Mouse (Mus musculus): ENCODE measurements around the gene Cdk14. TPM values are rescaled to one million over a fixed set of nuclear protein-coding genes. Genes with fewer than 3 reads are reported as not detected.
"Not testable (repeated sequence)": the region's sequence is repeated elsewhere in the genome, so short reads cannot be mapped to it uniquely, and the experiment has no call there.

Gene Cdk14
- polyA plus RNA-seq, 1 experiment: 83.4 TPM

- Histone ChIP-seq H3K27ac (ENCODE audit: insufficient read depth, low read depth, low read length) (no peak overlapping the region), H3K4me1 (ENCODE audit: control insufficient read depth, insufficient read depth, low read length) (peaks cover 10% of the 10 kb centered on the region), H3K4me3 (ENCODE audit: insufficient read depth, low read depth, low read length) (no peak overlapping the region)
- WGBS: 92% methylated on average over 7 of the region's 7 CpGs
- TF ChIP-seq POLR2A (IDR thresholded peaks at IDR 0.05; ENCODE audit: insufficient read depth, low read depth, low read length): no peak
- TF ChIP-seq CTCF (IDR thresholded peaks at IDR 0.05; ENCODE audit: insufficient read depth, low read depth, low read length): no peak
Measured at GRCm38 (mm10) chr5:5245182-5245581, 174.9 kb downstream of the Cdk14 start.

GRCm38 (mm10) chr5:5243648-5244047 is 176.5 kb downstream of the Cdk14 start:
- Histone ChIP-seq H3K27ac (ENCODE audit: insufficient read depth, low read depth, low read length) (0 out of 2 replicates have a peak overlapping the region, but pooled peaks have one; percentile 29), H3K4me1 (ENCODE audit: control insufficient read depth, insufficient read depth, low read length) (peaks cover 10% of the 10 kb centered on the region; the same call in 1 of the 2 replicates), H3K4me3 (ENCODE audit: insufficient read depth, low read depth, low read length) (no peak overlapping the region)
- TF ChIP-seq POLR2A (IDR thresholded peaks at IDR 0.05; ENCODE audit: insufficient read depth, low read depth, low read length) (no peak), CTCF (IDR thresholded peaks at IDR 0.05; ENCODE audit: insufficient read depth, low read depth, low read length) (no peak)

- Histone ChIP-seq H3K27ac (ENCODE audit: insufficient read depth, low read depth, low read length) (no peak overlapping the region), H3K4me3 (ENCODE audit: insufficient read depth, low read depth, low read length) (no peak overlapping the region), H3K4me1 (ENCODE audit: control insufficient read depth, insufficient read depth, low read length) (peaks cover 10% of the 10 kb centered on the region; the same call in 1 of the 2 replicates)
- 83% methylated on average over 5 of the region's 5 CpGs for WGBS
- TF ChIP-seq CTCF (IDR thresholded peaks at IDR 0.05; ENCODE audit: insufficient read depth, low read depth, low read length) (no peak), POLR2A (IDR thresholded peaks at IDR 0.05; ENCODE audit: insufficient read depth, low read depth, low read length) (no peak)
Measured at GRCm38 (mm10) chr5:5242704-5243103, 177.4 kb downstream of the Cdk14 start.

DNA sequence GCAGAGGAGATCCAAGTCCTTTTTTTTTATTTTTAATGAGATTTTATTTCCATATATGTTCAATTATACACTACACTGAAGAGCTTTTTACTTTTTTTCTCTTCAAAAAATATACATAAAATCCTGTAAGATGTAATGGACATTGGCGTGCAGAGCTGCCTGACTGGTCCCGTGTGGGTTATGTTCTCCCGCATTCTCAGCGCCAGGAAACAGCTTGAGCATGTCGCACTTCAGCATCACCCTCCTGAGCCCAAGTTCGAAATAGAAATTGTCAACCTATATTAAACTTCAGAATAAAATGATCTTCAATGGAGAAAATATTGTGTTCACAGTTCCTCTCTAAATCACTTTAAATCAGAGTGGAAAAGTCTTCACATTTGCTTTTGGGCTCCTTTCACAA is 179.0 kb downstream of the Cdk14 start:
- Histone ChIP-seq H3K4me3 (ENCODE audit: insufficient read depth, low read depth, low read length) (no peak overlapping the region), H3K4me1 (ENCODE audit: control insufficient read depth, insufficient read depth, low read length) (peaks cover 6% of the 10 kb centered on the region; the same call in 1 of the 2 replicates), H3K27ac (ENCODE audit: insufficient read depth, low read depth, low read length) (no peak overlapping the region)
- 82% methylated on average over 6 of the region's 6 CpGs for WGBS
- TF ChIP-seq CTCF (IDR thresholded peaks at IDR 0.05; ENCODE audit: insufficient read depth, low read depth, low read length) (no peak), POLR2A (IDR thresholded peaks at IDR 0.05; ENCODE audit: insufficient read depth, low read depth, low read length) (no peak)

- Histone ChIP-seq H3K27ac (ENCODE audit: insufficient read depth, low read depth, low read length) (no peak overlapping the region), H3K4me3 (ENCODE audit: insufficient read depth, low read depth, low read length) (no peak overlapping the region), H3K4me1 (ENCODE audit: control insufficient read depth, insufficient read depth, low read length) (peaks cover 6% of the 10 kb centered on the region; the same call in 1 of the 2 replicates)
- TF ChIP-seq POLR2A (IDR thresholded peaks at IDR 0.05; ENCODE audit: insufficient read depth, low read depth, low read length) (no peak), CTCF (IDR thresholded peaks at IDR 0.05; ENCODE audit: insufficient read depth, low read depth, low read length) (no peak)
- WGBS: 59% methylated on average over 3 of the region's 3 CpGs
Measured at GRCm38 (mm10) chr5:5240121-5240520, 180.0 kb downstream of the Cdk14 start.

DNA sequence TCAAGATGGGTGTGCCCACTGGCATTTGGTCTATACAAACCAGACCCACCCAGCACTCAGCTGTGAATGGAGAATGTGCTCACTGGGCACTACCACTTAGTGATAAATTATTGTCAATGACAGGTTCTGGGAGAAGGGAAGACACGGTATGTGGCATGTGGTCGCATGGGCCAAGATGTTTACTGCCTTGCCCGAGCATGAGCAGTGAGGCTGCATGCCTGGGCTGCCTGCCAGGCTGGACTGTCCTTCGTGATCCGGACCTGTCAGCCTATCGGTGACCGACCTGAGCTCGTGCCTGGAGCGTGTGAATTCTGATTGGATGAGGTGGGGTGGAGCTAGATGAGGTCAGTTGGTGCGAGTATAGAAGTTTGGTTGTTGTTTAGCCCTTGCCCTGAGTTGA is 185.2 kb downstream of the Cdk14 start:
- not testable (repeated sequence) for H3K4me1 ChIP-seq (ENCODE audit: control insufficient read depth, insufficient read depth, low read length); H3K4me3 ChIP-seq (ENCODE audit: insufficient read depth, low read depth, low read length); H3K27ac ChIP-seq (ENCODE audit: insufficient read depth, low read depth, low read length)
- WGBS: 85% methylated on average over 10 of the region's 10 CpGs

- WGBS: 52% methylated on average over 4 of the region's 4 CpGs
- no peak overlapping the region for H3K27ac ChIP-seq (ENCODE audit: insufficient read depth, low read depth, low read length)
- TF ChIP-seq POLR2A (IDR thresholded peaks at IDR 0.05; ENCODE audit: insufficient read depth, low read depth, low read length) (no peak), CTCF (IDR thresholded peaks at IDR 0.05; ENCODE audit: insufficient read depth, low read depth, low read length) (no peak)
- no peaks in the 10 kb centered on the region for H3K4me1 ChIP-seq (ENCODE audit: control insufficient read depth, insufficient read depth, low read length)
- H3K4me3 ChIP-seq (ENCODE audit: insufficient read depth, low read depth, low read length): no peak overlapping the region
Measured at GRCm38 (mm10) chr5:5226966-5227365, 193.1 kb downstream of the Cdk14 start.

DNA sequence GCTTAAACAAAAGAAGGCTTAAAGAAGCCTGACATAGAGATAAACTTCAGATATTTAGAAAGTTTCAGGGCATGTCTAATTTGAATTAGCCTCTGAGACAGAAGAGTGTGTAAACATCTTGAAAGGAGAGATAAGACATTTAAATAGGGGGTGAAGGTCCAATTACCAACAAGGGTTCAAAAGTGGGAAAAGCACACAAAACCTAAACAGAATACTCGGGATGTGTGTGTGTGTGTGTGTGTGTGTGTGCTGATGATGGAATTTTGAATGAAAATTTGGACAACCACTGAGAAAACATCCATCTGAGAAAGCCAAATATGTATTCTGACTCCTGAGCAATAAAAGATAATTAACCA is 208.4 kb downstream of the Cdk14 start:
- no peak for TF ChIP-seq CTCF (IDR thresholded peaks at IDR 0.05; ENCODE audit: insufficient read depth, low read depth, low read length)
- TF ChIP-seq POLR2A (IDR thresholded peaks at IDR 0.05; ENCODE audit: insufficient read depth, low read depth, low read length): no peak
- 62% methylated on average over 1 of the region's 1 CpGs for WGBS
- H3K27ac ChIP-seq (ENCODE audit: insufficient read depth, low read depth, low read length): no peak overlapping the region
- H3K4me3 ChIP-seq (ENCODE audit: insufficient read depth, low read depth, low read length): no peak overlapping the region
- H3K4me1 ChIP-seq (ENCODE audit: control insufficient read depth, insufficient read depth, low read length): peaks cover 8% of the 10 kb centered on the region

DNA sequence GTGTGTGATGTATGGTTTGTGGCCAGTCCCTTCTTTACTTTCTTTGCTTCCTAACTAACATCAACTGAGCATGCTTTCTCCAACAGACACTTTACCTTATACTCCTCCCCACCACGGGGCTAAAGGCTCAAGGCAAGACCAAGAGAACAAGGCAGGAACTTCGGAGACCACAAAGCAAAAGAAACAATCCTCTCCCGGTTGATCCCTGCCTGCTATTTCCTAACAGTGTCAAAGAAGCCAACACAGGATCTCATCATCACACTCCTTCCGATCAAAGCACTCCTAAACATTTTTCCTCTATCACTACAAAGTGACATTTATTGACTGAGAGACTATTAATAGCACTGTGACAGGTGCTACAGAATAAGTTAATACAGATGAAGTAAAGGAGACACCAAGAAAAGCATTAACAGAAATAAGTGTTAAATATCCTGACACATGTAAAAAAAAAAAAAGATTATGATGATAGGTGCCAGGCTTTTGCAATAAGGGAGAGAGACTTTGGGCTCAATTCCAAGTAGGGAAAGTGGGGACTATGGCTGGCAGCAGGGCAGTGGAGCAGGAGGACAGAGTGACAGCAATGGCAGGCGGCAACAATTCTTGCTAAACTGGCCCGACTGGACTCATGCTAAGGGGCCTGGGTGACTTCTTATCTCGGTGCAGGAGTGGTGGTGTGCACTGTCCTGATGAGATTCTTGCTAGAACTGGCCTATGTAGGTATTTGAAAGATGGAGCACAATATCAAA is 208.9 kb downstream of the Cdk14 start:
- WGBS: 50% methylated on average over 7 of the region's 7 CpGs
- H3K4me1 ChIP-seq (ENCODE audit: control insufficient read depth, insufficient read depth, low read length): peaks cover 8% of the 10 kb centered on the region
- H3K4me3 ChIP-seq (ENCODE audit: insufficient read depth, low read depth, low read length): no peak overlapping the region
- H3K27ac ChIP-seq (ENCODE audit: insufficient read depth, low read depth, low read length): no peak overlapping the region
- no peak for TF ChIP-seq POLR2A (IDR thresholded peaks at IDR 0.05; ENCODE audit: insufficient read depth, low read depth, low read length)
- TF ChIP-seq CTCF (IDR thresholded peaks at IDR 0.05; ENCODE audit: insufficient read depth, low read depth, low read length): no peak

Data from olfactory bulb, adult 2 months (tissue).